Mouse (Mus musculus) monocyte, adult 2 months (primary cell): ENCODE results near the gene Rufy4.

ENCODE experiments used
- DNase-seq, 2 experiments: peaks; one replicate each; pipeline ENCODE4 v3.0.0; 2022; ENCODE audit warnings: low spot score in 2 of 2, low read depth in 1 of 2

Gene Rufy4

DNA sequence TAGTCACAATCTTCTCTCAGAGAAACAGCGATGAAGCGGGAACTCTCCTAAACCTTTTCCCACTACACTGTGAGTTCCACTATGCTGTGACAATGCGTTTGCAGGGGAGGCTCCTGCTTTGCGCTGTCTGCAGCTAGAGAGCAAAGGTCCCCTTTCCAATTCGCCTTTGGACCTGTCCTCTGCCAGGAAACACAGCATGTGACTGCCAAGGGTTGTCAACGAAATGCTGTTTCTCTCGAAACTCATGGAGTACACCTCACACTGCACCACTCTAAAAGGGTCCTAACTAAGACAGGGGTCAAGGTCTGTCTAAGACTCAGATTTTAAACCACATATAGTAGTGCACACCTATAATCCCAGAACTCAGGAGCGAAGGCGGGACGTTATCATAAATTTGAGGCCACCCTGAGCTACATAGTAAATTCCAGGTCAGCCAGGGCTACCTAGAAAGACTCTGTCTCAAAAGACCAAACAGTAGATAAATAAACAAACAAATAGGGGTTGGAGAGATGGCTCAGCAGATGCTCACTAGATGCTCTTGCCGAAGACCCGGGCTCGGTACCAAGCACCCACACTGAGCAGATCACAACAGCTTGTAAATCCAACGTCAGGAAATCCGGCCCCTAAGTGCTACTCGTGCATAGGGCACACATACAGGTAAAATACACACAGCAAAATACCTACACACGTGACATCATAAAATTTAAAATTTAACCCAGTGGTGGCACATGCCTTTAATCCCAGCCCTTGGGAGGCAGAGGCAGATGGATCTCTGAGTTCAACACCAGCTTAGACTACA lies 71.5 kb downstream of the Rufy4 start:
- DNase-seq = no peak
